Mouse (Mus musculus): ENCODE measurements around the gene Rgl1.

The Rgl1 gene

GRCm38 (mm10) chr1:152549061-152549738 lies 217.0 kb downstream of the Rgl1 start:
- in situ Hi-C loops (cut with MboI) = no loop called here

GRCm38 (mm10) chr1:152543449-152544159 lies 222.5 kb downstream of the Rgl1 start:
- in situ Hi-C loops (cut with MboI) = no loop called here

GRCm38 (mm10) chr1:152542747-152543378 lies 223.3 kb downstream of the Rgl1 start:
- in situ Hi-C loops (cut with MboI) = no loop called here

- in situ Hi-C loops (cut with MboI) = no loop called here
Measured at GRCm38 (mm10) chr1:152540304-152540887, 225.8 kb downstream of the Rgl1 start.

GRCm38 (mm10) chr1:152538817-152539216 lies 227.3 kb downstream of the Rgl1 start:
- in situ Hi-C loops (cut with MboI) = no loop called here

GRCm38 (mm10) chr1:152537186-152537585 lies 229.0 kb downstream of the Rgl1 start:
- in situ Hi-C loops (cut with MboI) = no loop called here

GRCm38 (mm10) chr1:152536416-152537018 lies 229.6 kb downstream of the Rgl1 start:
- in situ Hi-C loops (cut with MboI) = no loop called here

- in situ Hi-C loops (cut with MboI) = no loop called here
Measured at GRCm38 (mm10) chr1:152534531-152534930, 231.6 kb downstream of the Rgl1 start.

- in situ Hi-C loops (cut with MboI) = no loop called here
Measured at GRCm38 (mm10) chr1:152531498-152531897, 234.7 kb downstream of the Rgl1 start.

- in situ Hi-C loops (cut with MboI) = loop anchor here (10.0 kb wide), 1 partner anchor 216 kb away; no protein-coding TSS in a partner anchor
Measured at GRCm38 (mm10) chr1:152528778-152529177, 237.4 kb downstream of the Rgl1 start.

- in situ Hi-C loops (cut with MboI) = loop anchor here (10.0 kb wide), 1 partner anchor 217 kb away; no protein-coding TSS in a partner anchor
Measured at GRCm38 (mm10) chr1:152528214-152528613, 237.9 kb downstream of the Rgl1 start.

GRCm38 (mm10) chr1:152526154-152526553 lies 240.0 kb downstream of the Rgl1 start:
- in situ Hi-C loops (cut with MboI) = loop anchor here (10.0 kb wide), 1 partner anchor 219 kb away; no protein-coding TSS in a partner anchor

GRCm38 (mm10) chr1:152524987-152525648 lies 241.0 kb downstream of the Rgl1 start:
- in situ Hi-C loops (cut with MboI) = loop anchor here (10.0 kb wide), 1 partner anchor 220 kb away; no protein-coding TSS in a partner anchor

GRCm38 (mm10) chr1:152524098-152524892 lies 241.9 kb downstream of the Rgl1 start:
- in situ Hi-C loops (cut with MboI) = loop anchor here (10.0 kb wide), 1 partner anchor 221 kb away; no protein-coding TSS in a partner anchor

GRCm38 (mm10) chr1:152523292-152523691 lies 242.9 kb downstream of the Rgl1 start:
- in situ Hi-C loops (cut with MboI) = loop anchor here (10.0 kb wide), 1 partner anchor 222 kb away; no protein-coding TSS in a partner anchor

- in situ Hi-C loops (cut with MboI) = loop anchor here (10.0 kb wide), 1 partner anchor 223 kb away; no protein-coding TSS in a partner anchor
Measured at GRCm38 (mm10) chr1:152522226-152522625, 243.9 kb downstream of the Rgl1 start.

GRCm38 (mm10) chr1:152520798-152521575 lies 245.2 kb downstream of the Rgl1 start:
- in situ Hi-C loops (cut with MboI) = loop anchor here (10.0 kb wide), 1 partner anchor 224 kb away; no protein-coding TSS in a partner anchor

GRCm38 (mm10) chr1:152518971-152519370 lies 247.2 kb downstream of the Rgl1 start:
- in situ Hi-C loops (cut with MboI) = no loop called here

- in situ Hi-C loops (cut with MboI) = no loop called here
Measured at GRCm38 (mm10) chr1:152517057-152517570, 249.0 kb downstream of the Rgl1 start.

Data from mature B cell (primary cell).